Mouse (Mus musculus) stomach, embryonic 15.5 days (tissue): Measurements from ENCODE around the gene Atxn3. TPM values are rescaled to one million over a fixed set of nuclear protein-coding genes. Genes with fewer than 3 reads are reported as not detected.
A peak's percentile ranks its signal among the peaks of the same experiment; 100 is the strongest.
"Not testable (repeated sequence)": the region's sequence is repeated elsewhere in the genome, so short reads cannot be mapped to it uniquely, and the experiment has no call there.

Experiments used
- ATAC-seq: fragments of 200-750 bp; cut with Nextera tagmentation; 2 replicates; pipeline ENCODE4 v1.8.0; 2017; ENCODE audit warnings: low read depth, moderate number of reproducible peaks, moderate TSS enrichment; ENCODE audit not compliant: insufficient read depth, low FRiP score
- H3K27ac ChIP-seq: fragments of 300-500 bp; sonication (generic); 2 replicates; pipeline ENCODE4 v1.5.1; 2015; ENCODE audit warnings: mild to moderate bottlenecking, inconsistent platforms
- H3K27me3 ChIP-seq: fragments of 300-500 bp; sonication (generic); replicated peaks from 2 replicates; pipeline ENCODE4 v1.6.1; 2015; ENCODE audit warnings: inconsistent platforms
- H3K36me3 ChIP-seq: fragments of 300-500 bp; sonication (generic); 2 replicates; pipeline ENCODE4 v1.6.1; 2015; ENCODE audit warnings: inconsistent platforms
- H3K4me1 ChIP-seq: fragments of 300-500 bp; sonication (generic); 2 replicates; pipeline ENCODE4 v1.6.1; 2015; ENCODE audit warnings: inconsistent platforms
- H3K4me2 ChIP-seq: fragments of 300-500 bp; sonication (generic); 2 replicates; pipeline ENCODE4 v1.6.1; 2015; ENCODE audit warnings: mild to moderate bottlenecking, inconsistent platforms
- H3K4me3 ChIP-seq: fragments of 300-500 bp; sonication (generic); replicated peaks from 2 replicates; pipeline ENCODE4 v1.5.1; 2015; ENCODE audit warnings: inconsistent platforms
- H3K9ac ChIP-seq: fragments of 300-500 bp; sonication (generic); 2 replicates; pipeline ENCODE4 v1.6.1; 2015; ENCODE audit warnings: inconsistent platforms
- H3K9me3 ChIP-seq: fragments of 300-500 bp; sonication (generic); 2 replicates; pipeline ENCODE4 v1.6.1; 2016; ENCODE audit warnings: inconsistent platforms
- WGBS: fragments of 180-500 bp; shearing (Covaris S2); methylation state at CpG from one replicate; pipeline ENCODE4 v1.1.7; 2015; 5-methylcytosine and 5-hydroxymethylcytosine counted together
- polyA plus RNA-seq: library from polyadenylated mRNA; unstranded; fragments of >200 nt; fragmentation: Nextera tagmentation; extraction: Ambion mirVana; gene quantifications from 2 replicates; pipeline ENCODE4 v1.2.1, GENCODE M21; 2015

The Atxn3 gene
- polyA plus RNA-seq, 1 experiment from 2014 or later = 11.8 TPM

- 93% methylated on average over 8 of the region's 8 CpGs for WGBS
- H3K9me3 ChIP-seq, H3K36me3 ChIP-seq, H3K4me2 ChIP-seq, H3K9ac ChIP-seq, H3K27ac ChIP-seq, ATAC-seq, H3K4me3 ChIP-seq, H3K27me3 ChIP-seq, H3K4me1 ChIP-seq: not testable (repeated sequence)
These were observed 2.2 kb downstream of the Atxn3 start for GRCm38 (mm10) chr12:101955821-101956220.

- ATAC-seq = no peak
- no peaks in the 10 kb centered on the region for H3K9me3 ChIP-seq
- H3K27ac ChIP-seq = no peak overlapping the region
- 71% methylated on average over 4 of the region's 4 CpGs for WGBS
- peaks cover 12% of the 10 kb centered on the region for H3K36me3 ChIP-seq
- H3K4me2 ChIP-seq = no peak overlapping the region
- no peaks in the 10 kb centered on the region for H3K27me3 ChIP-seq
- H3K9ac ChIP-seq = no peak overlapping the region
- no peak overlapping the region for H3K4me3 ChIP-seq
- no peaks in the 10 kb centered on the region for H3K4me1 ChIP-seq
These were observed 9.2 kb downstream of the Atxn3 start for GRCm38 (mm10) chr12:101948801-101949200.

GRCm38 (mm10) chr12:101947986-101948385, 10.1 kb downstream of the Atxn3 start:
- H3K27ac ChIP-seq = no peak overlapping the region
- H3K9me3 ChIP-seq = no peaks in the 10 kb centered on the region
- WGBS = 89% methylated on average over 8 of the region's 8 CpGs
- H3K9ac ChIP-seq = no peak overlapping the region
- H3K4me3 ChIP-seq = no peak overlapping the region
- H3K27me3 ChIP-seq = no peaks in the 10 kb centered on the region
- ATAC-seq = no peak
- no peak overlapping the region for H3K4me2 ChIP-seq
- no peaks in the 10 kb centered on the region for H3K4me1 ChIP-seq
- peaks cover 12% of the 10 kb centered on the region for H3K36me3 ChIP-seq

GRCm38 (mm10) chr12:101937572-101937971, 20.5 kb downstream of the Atxn3 start:
- Histone ChIP-seq H3K4me2 (no peak overlapping the region), H3K27me3 (no peaks in the 10 kb centered on the region), H3K4me3 (no peak overlapping the region), H3K27ac (no peak overlapping the region), H3K9ac (no peak overlapping the region), H3K36me3 (peaks cover 25% of the 10 kb centered on the region), H3K4me1 (no peaks in the 10 kb centered on the region), H3K9me3 (no peaks in the 10 kb centered on the region)
- no peak for ATAC-seq
- WGBS = 83% methylated on average over 7 of the region's 7 CpGs

- Histone ChIP-seq H3K9ac (no peak overlapping the region), H3K4me3 (no peak overlapping the region), H3K4me2 (no peak overlapping the region), H3K27me3 (no peaks in the 10 kb centered on the region), H3K9me3 (no peaks in the 10 kb centered on the region), H3K27ac (no peak overlapping the region), H3K36me3 (peaks cover 13% of the 10 kb centered on the region), H3K4me1 (no peaks in the 10 kb centered on the region)
- no peak for ATAC-seq
- 91% methylated on average over 3 of the region's 3 CpGs for WGBS
These were observed 22.8 kb downstream of the Atxn3 start for GRCm38 (mm10) chr12:101935223-101935622.

GRCm38 (mm10) chr12:101928423-101928822, 29.6 kb downstream of the Atxn3 start:
- H3K36me3 ChIP-seq = 0 out of 2 replicates have a peak, but pooled peaks cover 12% of the 10 kb centered on the region

GRCm38 (mm10) chr12:101922313-101922712, 35.7 kb downstream of the Atxn3 start:
- Histone ChIP-seq H3K4me3 (no peak overlapping the region), H3K27ac (no peak overlapping the region), H3K4me1 (no peaks in the 10 kb centered on the region), H3K9ac (no peak overlapping the region), H3K27me3 (no peaks in the 10 kb centered on the region), H3K4me2 (no peak overlapping the region), H3K9me3 (no peaks in the 10 kb centered on the region), H3K36me3 (0 out of 2 replicates have a peak, but pooled peaks cover 8% of the 10 kb centered on the region)
- 83% methylated on average over 6 of the region's 6 CpGs for WGBS
- no peak for ATAC-seq

More at GRCm38 (mm10) chr12:101928423-101928822, 29.6 kb downstream of the Atxn3 start:
- no peak overlapping the region for H3K27ac ChIP-seq
- WGBS = 74% methylated on average over 1 of the region's 1 CpGs
- ATAC-seq = no peak
- no peak overlapping the region for H3K4me3 ChIP-seq
- H3K4me1 ChIP-seq = no peaks in the 10 kb centered on the region
- no peaks in the 10 kb centered on the region for H3K9me3 ChIP-seq
- H3K27me3 ChIP-seq = no peaks in the 10 kb centered on the region
- no peak overlapping the region for H3K4me2 ChIP-seq
- no peak overlapping the region for H3K9ac ChIP-seq

- Histone ChIP-seq H3K9me3 (no peaks in the 10 kb centered on the region), H3K9ac (no peak overlapping the region), H3K27ac (no peak overlapping the region), H3K27me3 (no peaks in the 10 kb centered on the region), H3K4me3 (no peak overlapping the region), H3K4me1 (no peaks in the 10 kb centered on the region), H3K4me2 (no peak overlapping the region), H3K36me3 (no peaks in the 10 kb centered on the region)
- 86% methylated on average over 3 of the region's 3 CpGs for WGBS
- ATAC-seq = no peak
These were observed 38.2 kb downstream of the Atxn3 start for GRCm38 (mm10) chr12:101919847-101920246.

- no peak overlapping the region for H3K9ac ChIP-seq
- H3K9me3 ChIP-seq = no peaks in the 10 kb centered on the region
- H3K27ac ChIP-seq = no peak overlapping the region
- H3K4me2 ChIP-seq = no peak overlapping the region
- H3K36me3 ChIP-seq = no peaks in the 10 kb centered on the region
- H3K27me3 ChIP-seq = no peaks in the 10 kb centered on the region
- H3K4me3 ChIP-seq = no peak overlapping the region
- no peaks in the 10 kb centered on the region for H3K4me1 ChIP-seq
- no peak for ATAC-seq
These were observed 40.9 kb downstream of the Atxn3 start for GRCm38 (mm10) chr12:101917165-101917564.

GRCm38 (mm10) chr12:101912626-101913490, 45.2 kb downstream of the Atxn3 start, which contains the start of gene Trip11:
Gene Trip11, minus strand, starts transcription at chr12:101913267.
- no peaks in the 10 kb centered on the region for H3K9me3 ChIP-seq
- peak within 1 kb of the TSS; percentile 79 for H3K9ac ChIP-seq
- under 1% methylated on average over 69 of the region's 69 CpGs for WGBS
- ATAC-seq = peak; percentile 96
- H3K27me3 ChIP-seq = no peaks in the 10 kb centered on the region
- H3K4me3 ChIP-seq = peak within 1 kb of the TSS; percentile 79
- H3K4me2 ChIP-seq = peak within 1 kb of the TSS; percentile 68
- H3K4me1 ChIP-seq = 0 out of 2 replicates have a peak, but pooled peaks cover 5% of the 10 kb centered on the region
- peak within 1 kb of the TSS; percentile 88 for H3K27ac ChIP-seq
- peaks cover 10% of the 10 kb centered on the region; the same call in 1 of the 2 replicates for H3K36me3 ChIP-seq

GRCm38 (mm10) chr12:101911346-101911745, 46.7 kb downstream of the Atxn3 start:
- H3K9me3 ChIP-seq = no peaks in the 10 kb centered on the region
- 87% methylated on average over 3 of the region's 3 CpGs for WGBS
- H3K9ac ChIP-seq = no peak overlapping the region
- no peak overlapping the region for H3K27ac ChIP-seq
- peaks cover 10% of the 10 kb centered on the region; the same call in 1 of the 2 replicates for H3K36me3 ChIP-seq
- 0 out of 2 replicates have a peak, but pooled peaks cover 5% of the 10 kb centered on the region for H3K4me1 ChIP-seq
- no peaks in the 10 kb centered on the region for H3K27me3 ChIP-seq
- no peak for ATAC-seq
- H3K4me3 ChIP-seq = peak overlapping the region; percentile 79
- H3K4me2 ChIP-seq = peak overlapping the region; percentile 68

- Histone ChIP-seq H3K4me2 (no peak overlapping the region), H3K4me3 (no peak overlapping the region), H3K27me3 (no peaks in the 10 kb centered on the region), H3K36me3 (peaks cover 10% of the 10 kb centered on the region; the same call in 1 of the 2 replicates), H3K9me3 (no peaks in the 10 kb centered on the region), H3K27ac (no peak overlapping the region), H3K4me1 (0 out of 2 replicates have a peak, but pooled peaks cover 5% of the 10 kb centered on the region), H3K9ac (no peak overlapping the region)
- ATAC-seq = no peak
- 85% methylated on average over 6 of the region's 6 CpGs for WGBS
These were observed 47.7 kb downstream of the Atxn3 start for GRCm38 (mm10) chr12:101910360-101910759.
